Mouse (Mus musculus) embryonic facial prominence, embryonic 10.5 days (tissue): ENCODE measurements around the gene Prmt7. TPM values are rescaled to one million over a fixed set of nuclear protein-coding genes. Genes with fewer than 3 reads are reported as not detected.

Experiments
- DNase-seq: peaks from one replicate; pipeline ENCODE4 v3.0.0-alpha.2; 2017; ENCODE audit warnings: low spot score
- H3K27ac ChIP-seq: fragments of 300-500 bp; sonication (generic); replicated peaks from 2 replicates; pipeline ENCODE4 v1.5.1; 2016; ENCODE audit warnings: mild to moderate bottlenecking
- H3K27me3 ChIP-seq: fragments of 300-500 bp; sonication (generic); replicated peaks from 2 replicates; pipeline ENCODE4 v1.6.1; 2016; ENCODE audit warnings: low read depth, mild to moderate bottlenecking; ENCODE audit not compliant: poor library complexity, severe bottlenecking
- H3K36me3 ChIP-seq: fragments of 300-500 bp; sonication (generic); replicated peaks from 2 replicates; pipeline ENCODE4 v1.6.1; 2016; ENCODE audit warnings: mild to moderate bottlenecking, moderate library complexity
- H3K4me1 ChIP-seq: fragments of 300-500 bp; sonication (generic); 2 replicates; pipeline ENCODE4 v1.6.1; 2016
- H3K4me3 ChIP-seq: fragments of 300-500 bp; sonication (generic); 2 replicates; pipeline ENCODE4 v1.5.1; 2016; ENCODE audit warnings: mild to moderate bottlenecking, moderate library complexity
- H3K9me3 ChIP-seq: fragments of 300-500 bp; sonication (generic); 2 replicates; pipeline ENCODE4 v1.6.1; 2016; ENCODE audit warnings: mild to moderate bottlenecking
- whole genome bisulfite sequencing: fragments of 180-500 bp; shearing (Covaris S2); methylation state at CpG from one replicate; pipeline ENCODE4 v1.1.7; 2016; 5-methylcytosine and 5-hydroxymethylcytosine counted together
- polyA plus RNA-seq: library from polyadenylated mRNA; unstranded; fragments of >200 nt; fragmentation: Nextera tagmentation; extraction: Ambion mirVana; gene quantifications from 2 replicates; pipeline ENCODE4 v1.2.1, GENCODE M21; 2016

The Prmt7 gene
- 75.8 and 80.6 TPM in 2 replicates for polyA plus RNA-seq

GRCm38 (mm10) chr8:106210821-106211345, at the start of gene Prmt7, which contains the start of gene Slc7a6os:
Prmt7 (plus strand) TSS chr8:106210936.
Slc7a6os (minus strand) TSS chr8:106210935.
- under 1% methylated on average over 52 of the region's 52 CpGs for WGBS
- peaks cover 69% of the 10 kb centered on the region for H3K36me3 ChIP-seq
- peak within 1 kb of the TSS; percentile 95 for H3K4me3 ChIP-seq
- DNase-seq: peak; percentile 95
- H3K27ac ChIP-seq: peak within 1 kb of the TSS; percentile 93
- H3K27me3 ChIP-seq: no peaks in the 10 kb centered on the region
- H3K4me1 ChIP-seq: peaks cover 15% of the 10 kb centered on the region
- H3K9me3 ChIP-seq: no peaks in the 10 kb centered on the region

GRCm38 (mm10) chr8:106163251-106163650, 47.5 kb upstream of the Prmt7 start:
- DNase-seq: no peak
- Histone ChIP-seq H3K9me3 (no peaks in the 10 kb centered on the region), H3K4me3 (no peak overlapping the region), H3K27ac (no peak overlapping the region), H3K4me1 (peaks cover 3% of the 10 kb centered on the region), H3K36me3 (peaks cover 61% of the 10 kb centered on the region), H3K27me3 (no peaks in the 10 kb centered on the region)
- 94% methylated on average over 9 of the region's 9 CpGs for WGBS

GRCm38 (mm10) chr8:106165460-106165859, 45.3 kb upstream of the Prmt7 start:
- no peak overlapping the region for H3K27ac ChIP-seq
- peak; percentile 73 for DNase-seq

GRCm38 (mm10) chr8:106168356-106169016, 42.2 kb upstream of the Prmt7 start, which contains the start of gene Slc7a6:
Slc7a6 (plus strand) TSS chr8:106168857.
- peaks cover 21% of the 10 kb centered on the region for H3K36me3 ChIP-seq
- peaks cover 16% of the 10 kb centered on the region for H3K4me1 ChIP-seq
- peak within 1 kb of the TSS; percentile 97 for H3K4me3 ChIP-seq
- peak within 1 kb of the TSS; percentile 98 for H3K27ac ChIP-seq
- H3K9me3 ChIP-seq: no peaks in the 10 kb centered on the region
- under 1% methylated on average over 59 of the region's 59 CpGs for WGBS
- peak; percentile 89 for DNase-seq
- H3K27me3 ChIP-seq: no peaks in the 10 kb centered on the region

More at GRCm38 (mm10) chr8:106165460-106165859, 45.3 kb upstream of the Prmt7 start:
- Histone ChIP-seq H3K36me3 (peaks cover 43% of the 10 kb centered on the region), H3K4me3 (no peak overlapping the region), H3K27me3 (no peaks in the 10 kb centered on the region), H3K9me3 (no peaks in the 10 kb centered on the region), H3K4me1 (peaks cover 16% of the 10 kb centered on the region)
- WGBS: 50% methylated on average over 4 of the region's 4 CpGs

GRCm38 (mm10) chr8:106169017-106169933, 41.5 kb upstream of the Prmt7 start:
- Histone ChIP-seq H3K4me1 (peaks cover 16% of the 10 kb centered on the region), H3K9me3 (no peaks in the 10 kb centered on the region), H3K27me3 (no peaks in the 10 kb centered on the region), H3K36me3 (peaks cover 13% of the 10 kb centered on the region), H3K27ac (peak overlapping the region; percentile 98), H3K4me3 (peak overlapping the region; percentile 97)
- DNase-seq: peak; percentile 67
- WGBS: 3% methylated on average over 54 of the region's 54 CpGs

- Histone ChIP-seq H3K27ac (peak overlapping the region; percentile 98; the same call in 1 of the 2 replicates), H3K4me3 (peak overlapping the region; percentile 97), H3K27me3 (no peaks in the 10 kb centered on the region), H3K4me1 (peaks cover 16% of the 10 kb centered on the region), H3K36me3 (peaks cover 8% of the 10 kb centered on the region), H3K9me3 (no peaks in the 10 kb centered on the region)
- 54% methylated on average over 6 of the region's 6 CpGs for WGBS
- DNase-seq: no peak
These were observed 40.7 kb upstream of the Prmt7 start for GRCm38 (mm10) chr8:106169934-106170480.

GRCm38 (mm10) chr8:106173566-106173965, 37.2 kb upstream of the Prmt7 start:
- no peak for DNase-seq
- Histone ChIP-seq H3K4me1 (peaks cover 34% of the 10 kb centered on the region), H3K27me3 (no peaks in the 10 kb centered on the region), H3K9me3 (no peaks in the 10 kb centered on the region), H3K27ac (no peak overlapping the region), H3K4me3 (no peak overlapping the region), H3K36me3 (peaks cover 8% of the 10 kb centered on the region)
- WGBS: 94% methylated on average over 3 of the region's 3 CpGs

GRCm38 (mm10) chr8:106176891-106177290, 33.8 kb upstream of the Prmt7 start:
- no peak for DNase-seq

GRCm38 (mm10) chr8:106177594-106177993, 33.1 kb upstream of the Prmt7 start:
- no peak for DNase-seq
- no peak overlapping the region for H3K27ac ChIP-seq
- H3K9me3 ChIP-seq: no peaks in the 10 kb centered on the region
- 89% methylated on average over 1 of the region's 1 CpGs for WGBS
- no peaks in the 10 kb centered on the region for H3K27me3 ChIP-seq
- no peak overlapping the region for H3K4me3 ChIP-seq
- H3K36me3 ChIP-seq: peaks cover 37% of the 10 kb centered on the region
- peaks cover 26% of the 10 kb centered on the region for H3K4me1 ChIP-seq

More at GRCm38 (mm10) chr8:106176891-106177290, 33.8 kb upstream of the Prmt7 start:
- Histone ChIP-seq H3K36me3 (peaks cover 31% of the 10 kb centered on the region), H3K9me3 (no peaks in the 10 kb centered on the region), H3K4me1 (peaks cover 26% of the 10 kb centered on the region), H3K27ac (no peak overlapping the region), H3K27me3 (no peaks in the 10 kb centered on the region), H3K4me3 (no peak overlapping the region)
- 53% methylated on average over 1 of the region's 1 CpGs for WGBS

GRCm38 (mm10) chr8:106178428-106178827, 32.3 kb upstream of the Prmt7 start:
- H3K4me3 ChIP-seq: no peak overlapping the region
- WGBS: 79% methylated on average over 2 of the region's 2 CpGs
- peaks cover 38% of the 10 kb centered on the region for H3K36me3 ChIP-seq
- no peaks in the 10 kb centered on the region for H3K9me3 ChIP-seq
- DNase-seq: no peak
- H3K27me3 ChIP-seq: no peaks in the 10 kb centered on the region
- H3K4me1 ChIP-seq: peaks cover 26% of the 10 kb centered on the region
- H3K27ac ChIP-seq: no peak overlapping the region

GRCm38 (mm10) chr8:106185628-106186270, 25.0 kb upstream of the Prmt7 start:
- DNase-seq: no peak
- no peaks in the 10 kb centered on the region for H3K9me3 ChIP-seq
- H3K4me3 ChIP-seq: no peak overlapping the region
- no peak overlapping the region for H3K27ac ChIP-seq
- H3K36me3 ChIP-seq: peaks cover 90% of the 10 kb centered on the region
- H3K4me1 ChIP-seq: no peaks in the 10 kb centered on the region
- no peaks in the 10 kb centered on the region for H3K27me3 ChIP-seq
- WGBS: 85% methylated on average over 8 of the region's 8 CpGs

GRCm38 (mm10) chr8:106186394-106186793, 24.3 kb upstream of the Prmt7 start:
- Histone ChIP-seq H3K27ac (no peak overlapping the region), H3K27me3 (no peaks in the 10 kb centered on the region), H3K36me3 (peaks cover 93% of the 10 kb centered on the region), H3K4me3 (no peak overlapping the region), H3K4me1 (no peaks in the 10 kb centered on the region), H3K9me3 (no peaks in the 10 kb centered on the region)
- no peak for DNase-seq
- WGBS: 91% methylated on average over 3 of the region's 3 CpGs
